Comparison of ENCODE assay signal across 8 mouse cellular contexts in genomic region chr2:11535412-11535928, GRCm38 (mm10). TPM values are rescaled to one million over a fixed set of nuclear protein-coding genes. Genes with fewer than 3 reads are reported as not detected.
A peak's percentile ranks its signal among the peaks of the same experiment; 100 is the strongest.
DNase-seq lines count a peak whose midpoint lies in the region; ATAC-seq and TF ChIP-seq lines count a peak whose summit lies in the region.

No protein-coding gene starts in this region.

- TF ChIP-seq CTCF in intestine, postnatal 0 days (IDR thresholded peaks at IDR 0.05; ENCODE audit: low read depth): 0 out of 2 replicates have a peak, but pooled peaks have one; percentile 7

- H3K9ac ChIP-seq in embryonic facial prominence, embryonic 11.5 days (replicated peaks; ENCODE audit: low read length): peak overlapping the region; percentile 43; the same call in 1 of the 2 replicates
- H3K9ac ChIP-seq in intestine, postnatal 0 days (ENCODE audit: low read depth, low read length): peak overlapping the region; percentile 60

- intact Hi-C loops in left cerebral cortex, postnatal 36 days (cut with DNase I): loop anchor here (5.0 kb wide), 1 partner anchor 33 kb away; no protein-coding TSS in a partner anchor

- DNase-seq in adrenal gland, postnatal 25 days: peak; percentile 96
- peak; percentile 93 for DNase-seq in embryonic facial prominence, embryonic 11.5 days (ENCODE audit: low spot score)
- DNase-seq in left cerebral cortex, postnatal 36 days (ENCODE audit: low spot score in 2 of 2): peak; percentile 87 to 90
- DNase-seq in midbrain, embryonic 10.5 days (ENCODE audit: low spot score): peak; percentile 92
- peak; percentile 84 to 92 for DNase-seq in right cerebral cortex, postnatal 36 days (ENCODE audit: low spot score in 2 of 2)
- peak; percentile 92 to 95 for DNase-seq in urinary bladder, postnatal 4 days (ENCODE audit: low spot score in 2 of 2)

- peak; percentile 98 for ATAC-seq in embryonic facial prominence, embryonic 11.5 days (replicated peaks; ENCODE audit: insufficient number of reproducible peaks, low FRiP score, low TSS enrichment, low read depth)
- peak; percentile 94 for ATAC-seq in granulocyte monocyte progenitor cell, adult 5-6 weeks (replicated peaks; ENCODE audit: poor library complexity, severe bottlenecking)
- ATAC-seq in intestine, postnatal 0 days: peak; percentile 99

- no peaks in the 10 kb centered on the region for H3K9me3 ChIP-seq in embryonic facial prominence, embryonic 11.5 days (replicated peaks; ENCODE audit: control insufficient read depth, low read length)
- H3K9me3 ChIP-seq in intestine, postnatal 0 days (ENCODE audit: control insufficient read depth): no peaks in the 10 kb centered on the region
- H3K9me3 ChIP-seq in midbrain, embryonic 10.5 days (replicated peaks): no peaks in the 10 kb centered on the region

- H3K4me2 ChIP-seq in embryonic facial prominence, embryonic 11.5 days (ENCODE audit: low read depth, low read length): peak overlapping the region; percentile 70
- H3K4me2 ChIP-seq in intestine, postnatal 0 days (replicated peaks; ENCODE audit: low read depth): peak overlapping the region; percentile 81

- no peak overlapping the region for H3K27ac ChIP-seq in embryonic facial prominence, embryonic 11.5 days (replicated peaks; ENCODE audit: low read depth, low read length)
- H3K27ac ChIP-seq in intestine, postnatal 0 days (ENCODE audit: low read depth, low read length): peak overlapping the region; percentile 46; the same call in 1 of the 2 replicates
- peak overlapping the region; percentile 74; the same call in 1 of the 2 replicates for H3K27ac ChIP-seq in midbrain, embryonic 10.5 days (replicated peaks)

- peak overlapping the region; percentile 36 for H3K4me3 ChIP-seq in embryonic facial prominence, embryonic 11.5 days (ENCODE audit: low read depth, low read length)
- H3K4me3 ChIP-seq in intestine, postnatal 0 days (ENCODE audit: low read depth, low read length): peak overlapping the region; percentile 41
- peak overlapping the region; percentile 58 for H3K4me3 ChIP-seq in midbrain, embryonic 10.5 days

- no peaks in the 10 kb centered on the region for H3K36me3 ChIP-seq in embryonic facial prominence, embryonic 11.5 days (replicated peaks; ENCODE audit: control insufficient read depth, insufficient read depth, low read depth, low read length)
- H3K36me3 ChIP-seq in intestine, postnatal 0 days (ENCODE audit: control insufficient read depth, insufficient read depth): no peaks in the 10 kb centered on the region
- H3K36me3 ChIP-seq in midbrain, embryonic 10.5 days: no peaks in the 10 kb centered on the region

- no peaks in the 10 kb centered on the region for H3K27me3 ChIP-seq in embryonic facial prominence, embryonic 11.5 days (ENCODE audit: control insufficient read depth, insufficient read depth, low read length)
- H3K27me3 ChIP-seq in intestine, postnatal 0 days (replicated peaks; ENCODE audit: control insufficient read depth, insufficient read depth, low read length): no peaks in the 10 kb centered on the region
- peaks cover 18% of the 10 kb centered on the region for H3K27me3 ChIP-seq in midbrain, embryonic 10.5 days (ENCODE audit: low read depth, poor library complexity, severe bottlenecking)

- WGBS in embryonic facial prominence, embryonic 11.5 days: under 1% methylated on average over 32 of the region's 32 CpGs
- WGBS in intestine, postnatal 0 days: under 1% methylated on average over 32 of the region's 32 CpGs
- WGBS in midbrain, embryonic 10.5 days: under 1% methylated on average over 32 of the region's 32 CpGs

- no peaks in the 10 kb centered on the region for H3K4me1 ChIP-seq in embryonic facial prominence, embryonic 11.5 days (ENCODE audit: control insufficient read depth, insufficient read depth, low read length)
- H3K4me1 ChIP-seq in intestine, postnatal 0 days (replicated peaks; ENCODE audit: control insufficient read depth, insufficient read depth, low read length): no peaks in the 10 kb centered on the region
- peaks cover 14% of the 10 kb centered on the region for H3K4me1 ChIP-seq in midbrain, embryonic 10.5 days

RNA-seq across cellular contexts. Expression of gene Pfkfb3, which starts 18.4 kb away (rescaled TPM):
- total RNA-seq in adrenal gland, postnatal 25 days (2021): 93.7 and 145 TPM in 2 replicates
- polyA plus RNA-seq in embryonic facial prominence, embryonic 11.5 days (2014; fragmentation: Nextera tagmentation; extraction: Ambion mirVana): 12.2 and 13.8 TPM in 2 replicates
- 44.8 and 74.9 TPM in 2 replicates for total RNA-seq in granulocyte monocyte progenitor cell, adult 5-6 weeks (2014; fragmentation: Nextera tagmentation)
- 43.8 and 44.8 TPM in 2 replicates for total RNA-seq in granulocyte monocyte progenitor cell, adult 5-6 weeks (2017)
- 12.7 and 13.4 TPM in 2 replicates for polyA plus RNA-seq in intestine, postnatal 0 days (2015; fragmentation: Nextera tagmentation; extraction: Ambion mirVana)
- total RNA-seq in left cerebral cortex, postnatal 36 days (2021): 10 to 100 TPM; 25.0 to 32.4 TPM
- polyA plus RNA-seq in midbrain, embryonic 10.5 days (2016; fragmentation: Nextera tagmentation; extraction: Ambion mirVana): 13.3 TPM in 2 replicates
